Mouse (Mus musculus) bone marrow, adult 2 months (tissue): ENCODE data around the gene Lyrm9. TPM values are rescaled to one million over a fixed set of nuclear protein-coding genes. Genes with fewer than 3 reads are reported as not detected.

Experiments used
- H3K27ac ChIP-seq: fragments of 200-500 bp; 2 replicates; pipeline ENCODE4 v1.5.1; 2012; ENCODE audit warnings: low read depth, mild to moderate bottlenecking, control low read depth, inconsistent platforms, low read length; ENCODE audit not compliant: control insufficient read depth, poor library complexity, insufficient read depth
- H3K4me1 ChIP-seq: fragments of 200-500 bp; 2 replicates; pipeline ENCODE4 v1.6.1; 2011; ENCODE audit warnings: low read length; ENCODE audit not compliant: control insufficient read depth, insufficient read depth
- H3K4me3 ChIP-seq: fragments of 200-500 bp; replicated peaks from 2 replicates; pipeline ENCODE3; 2011; ENCODE audit warnings: mild to moderate bottlenecking, low read depth, low read length, control low read depth; ENCODE audit not compliant: control insufficient read depth
- CTCF ChIP-seq: fragments of 200-500 bp; IDR thresholded peaks from 2 replicates; pipeline ENCODE4 v1.5.1; 2011; ENCODE audit warnings: low read length, control low read depth; ENCODE audit not compliant: control insufficient read depth, insufficient read depth
- POLR2A ChIP-seq: fragments of 200-500 bp; IDR thresholded peaks from 2 replicates; pipeline ENCODE4 v1.6.1; 2011; ENCODE audit warnings: low read depth, mild to moderate bottlenecking, control low read depth, low read length, borderline replicate concordance; ENCODE audit not compliant: control insufficient read depth
- WGBS: fragments of 180-500 bp; shearing (Covaris S2); methylation state at CpG from one replicate; pipeline ENCODE4 v1.1.7; 2018; 5-methylcytosine and 5-hydroxymethylcytosine counted together
- polyA plus RNA-seq: library from polyadenylated mRNA; stranded (reverse); fragments of >200 nt; gene quantifications from 2 replicates; pipeline ENCODE4 v1.2.4, GENCODE M21; 2011; ENCODE audit warnings: low replicate concordance; ENCODE audit not compliant: missing spikeins, insufficient read depth, insufficient read length

The Lyrm9 gene
- polyA plus RNA-seq, 1 experiment: 27.0 TPM

GRCm38 (mm10) chr11:78820337-78821000 is 5.9 kb upstream of the Lyrm9 start:
- H3K4me1 ChIP-seq: no peaks in the 10 kb centered on the region
- no peak overlapping the region for H3K4me3 ChIP-seq
- WGBS: 58% methylated on average over 12 of the region's 12 CpGs
- no peak overlapping the region for H3K27ac ChIP-seq
- TF ChIP-seq CTCF (no peak), POLR2A (no peak)

GRCm38 (mm10) chr11:78822792-78823498 is 3.4 kb upstream of the Lyrm9 start:
- H3K4me1 ChIP-seq: no peaks in the 10 kb centered on the region
- no peak overlapping the region for H3K27ac ChIP-seq
- 41% methylated on average over 13 of the region's 13 CpGs for WGBS
- H3K4me3 ChIP-seq: no peak overlapping the region
- TF ChIP-seq POLR2A (no peak), CTCF (peak; percentile 60)

- Histone ChIP-seq H3K27ac (no peak overlapping the region), H3K4me3 (no peak overlapping the region), H3K4me1 (peaks cover 2% of the 10 kb centered on the region; the same call in 1 of the 2 replicates)
- TF ChIP-seq CTCF (no peak), POLR2A (no peak)
- 70% methylated on average over 7 of the region's 7 CpGs for WGBS
Measured at GRCm38 (mm10) chr11:78827546-78827945, 1.2 kb downstream of the Lyrm9 start.

GRCm38 (mm10) chr11:78828386-78828785 is 2.0 kb downstream of the Lyrm9 start:
- Histone ChIP-seq H3K4me1 (peaks cover 3% of the 10 kb centered on the region; the same call in 1 of the 2 replicates), H3K27ac (no peak overlapping the region), H3K4me3 (no peak overlapping the region)
- 49% methylated on average over 2 of the region's 2 CpGs for WGBS
- TF ChIP-seq CTCF (no peak), POLR2A (no peak)

- no peak for TF ChIP-seq POLR2A
- no peak for TF ChIP-seq CTCF
- H3K27ac ChIP-seq: no peak overlapping the region
- WGBS: 84% methylated on average over 6 of the region's 6 CpGs
Measured at GRCm38 (mm10) chr11:78829373-78829772, 3.0 kb downstream of the Lyrm9 start.

GRCm38 (mm10) chr11:78830180-78830579 is 3.8 kb downstream of the Lyrm9 start:
- peaks cover 4% of the 10 kb centered on the region; the same call in 1 of the 2 replicates for H3K4me1 ChIP-seq
- no peak overlapping the region for H3K4me3 ChIP-seq
- H3K27ac ChIP-seq: no peak overlapping the region
- whole genome bisulfite sequencing: 10% methylated on average over 8 of the region's 8 CpGs
- no peak for TF ChIP-seq CTCF
- no peak for TF ChIP-seq POLR2A

More at GRCm38 (mm10) chr11:78829373-78829772, 3.0 kb downstream of the Lyrm9 start:
- H3K4me3 ChIP-seq: no peak overlapping the region
- H3K4me1 ChIP-seq: peaks cover 3% of the 10 kb centered on the region; the same call in 1 of the 2 replicates

- H3K4me1 ChIP-seq: peaks cover 4% of the 10 kb centered on the region; the same call in 1 of the 2 replicates
- WGBS: 78% methylated on average over 4 of the region's 4 CpGs
- no peak overlapping the region for H3K4me3 ChIP-seq
- no peak for TF ChIP-seq CTCF
- no peak overlapping the region for H3K27ac ChIP-seq
Measured at GRCm38 (mm10) chr11:78831716-78832115, 5.3 kb downstream of the Lyrm9 start.

- WGBS: 65% methylated on average over 10 of the region's 10 CpGs
- Histone ChIP-seq H3K4me1 (peaks cover 4% of the 10 kb centered on the region; the same call in 1 of the 2 replicates), H3K4me3 (no peak overlapping the region), H3K27ac (peak overlapping the region; percentile 91)
- TF ChIP-seq CTCF: no peak
- TF ChIP-seq POLR2A: no peak
Measured at GRCm38 (mm10) chr11:78832117-78832726, 5.8 kb downstream of the Lyrm9 start.
